Mouse (Mus musculus) stomach, adult 2 months (tissue): ENCODE measurements around the gene Ddb1. TPM values are rescaled to one million over a fixed set of nuclear protein-coding genes. Genes with fewer than 3 reads are reported as not detected.

Experiments used
- polyA plus RNA-seq: library from polyadenylated mRNA; depleted of rRNA; stranded (reverse); fragments of >200 nt; gene quantifications from 2 replicates; pipeline ENCODE4 v1.2.3, GENCODE M21; 2012; rRNA removed

Gene Ddb1
- 25.3 and 35.1 TPM in 2 replicates for polyA plus RNA-seq

GRCm38 (mm10) chr19:10605293-10605900, at the start of gene Ddb1, which contains the start of gene Tkfc:
Ddb1 (plus strand) TSS chr19:10605327.
Tkfc (minus strand) TSS chr19:10605654.

DNA sequence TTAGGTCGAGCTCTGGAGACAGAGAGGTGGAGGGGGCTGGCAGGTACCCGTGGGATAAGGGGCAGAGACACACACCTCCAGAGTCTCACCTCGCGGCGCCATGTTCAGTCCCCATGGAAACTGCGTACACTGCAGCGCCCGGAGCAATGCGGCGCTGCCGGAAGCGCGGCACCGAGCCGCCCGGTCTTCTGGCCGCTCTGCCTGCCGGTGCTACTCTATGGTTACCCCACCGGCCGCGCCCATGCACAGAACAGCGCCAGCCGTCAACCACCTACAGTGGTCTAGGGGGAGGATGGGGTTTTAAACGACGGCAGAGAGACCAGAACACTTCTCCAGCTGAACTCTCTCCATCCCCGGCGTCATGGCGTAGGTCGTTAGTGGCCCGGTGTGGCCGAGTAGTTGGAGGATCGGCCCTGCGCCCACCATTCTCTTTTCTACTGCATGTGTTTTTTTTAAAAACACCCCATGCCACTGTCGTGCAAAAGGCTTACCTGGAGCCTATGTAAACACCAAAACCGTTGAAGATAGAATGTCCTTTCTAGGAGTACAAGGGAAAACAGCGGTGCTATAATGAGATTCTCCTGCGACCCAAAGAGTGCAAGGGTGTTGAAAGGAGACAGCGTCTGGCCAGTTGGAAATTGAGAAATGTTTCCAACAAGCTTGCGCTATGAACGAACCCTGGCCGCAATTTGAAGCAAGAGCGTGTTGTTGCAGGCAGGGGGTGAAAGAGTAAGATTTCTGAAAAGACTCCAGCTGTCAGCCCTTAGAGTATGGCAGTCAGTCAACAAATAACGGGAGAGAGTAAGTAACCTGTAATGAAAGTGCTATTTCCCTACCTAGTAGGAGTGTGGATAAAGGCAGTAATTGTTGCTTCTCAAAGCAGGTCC, 49.3 kb upstream of the Ddb1 start, which contains the start of gene Tmem216:
TSS of gene Tmem216 (minus strand) at position 615 of the 887 bp plus-strand sequence.

GRCm38 (mm10) chr19:10576690-10577561, 28.2 kb upstream of the Ddb1 start, which contains the start of the genes Cyb561a3 and Tmem138:
Cyb561a3 (plus strand) TSS chr19:10577172.
Tmem138 (minus strand) TSS chr19:10577362.

GRCm38 (mm10) chr19:10634106-10634871, 29.2 kb downstream of the Ddb1 start, which contains the start of gene Vwce:
Vwce (plus strand) TSS chr19:10634213.

DNA sequence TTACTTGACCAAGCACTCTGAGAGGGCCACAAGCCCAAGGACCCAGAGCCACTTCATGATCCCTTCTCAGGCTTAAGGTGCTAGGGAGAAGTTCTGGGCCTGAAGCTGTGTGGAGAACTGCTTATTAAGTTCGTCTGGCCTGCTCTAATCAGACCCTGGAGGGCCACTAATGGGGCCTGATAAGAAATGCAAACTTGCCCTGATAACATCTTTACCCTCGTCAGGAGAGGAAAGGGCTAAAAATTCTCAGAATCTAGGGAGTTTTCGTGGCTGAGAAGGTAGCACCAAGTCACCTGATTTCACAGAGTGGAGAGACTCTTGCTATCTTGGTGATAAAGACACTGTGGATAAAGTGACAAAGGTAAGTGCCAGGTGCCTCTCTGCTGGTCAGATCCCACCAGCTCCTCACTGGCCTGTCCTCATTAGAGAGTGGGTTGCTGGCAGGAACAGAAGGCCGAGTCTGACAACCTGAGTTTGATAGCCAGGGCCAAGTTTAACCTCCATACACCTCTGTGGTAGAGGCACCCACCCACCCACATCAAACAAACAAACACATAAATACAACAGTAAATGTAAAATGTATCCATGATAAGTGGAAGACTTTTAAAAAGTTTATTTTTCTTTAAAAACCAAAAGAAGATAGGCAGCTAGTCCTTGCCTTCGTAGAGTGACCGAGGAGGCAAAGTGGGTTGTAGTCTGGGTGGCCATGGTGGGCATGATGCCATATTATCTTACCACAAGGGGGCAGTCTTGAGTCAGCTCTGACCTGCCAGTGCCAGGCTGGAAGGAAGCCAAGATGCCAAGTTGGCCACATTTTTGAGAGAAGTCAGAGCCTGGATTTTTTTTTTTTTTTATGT, 73.0 kb downstream of the Ddb1 start, which contains the start of gene Pga5:
TSS of gene Pga5 (minus strand) at position 157 of the 857 bp plus-strand sequence.

Other genes starting within 250 kb of the Ddb1 start
- gene Syt7, start 216.2 kb upstream of the Ddb1 start, polyA plus RNA-seq: 4.6 and 5.7 TPM in 2 replicates
- 10.3 and 15.4 TPM in 2 replicates for gene Lrrc10b, start 147.9 kb upstream of the Ddb1 start, polyA plus RNA-seq
- gene Ppp1r32, start 122.4 kb upstream of the Ddb1 start, polyA plus RNA-seq: 0.17 and 0.18 TPM in 2 replicates
- 8.9 and 10.5 TPM in 2 replicates for gene Cpsf7, start 80.1 kb upstream of the Ddb1 start, polyA plus RNA-seq
- gene Sdhaf2, start 79.2 kb upstream of the Ddb1 start, polyA plus RNA-seq: 3.5 and 3.6 TPM in 2 replicates
- gene Tmem216, start 49.1 kb upstream of the Ddb1 start, polyA plus RNA-seq: 4.7 and 5.8 TPM in 2 replicates
- 16.8 and 17.4 TPM in 2 replicates for gene Cyb561a3, start 28.2 kb upstream of the Ddb1 start, polyA plus RNA-seq
- 3.2 and 3.5 TPM in 2 replicates for gene Tmem138, start 28.0 kb upstream of the Ddb1 start, polyA plus RNA-seq
- 3.3 and 3.8 TPM in 2 replicates for gene Tkfc, start 327 bp downstream of the Ddb1 start, polyA plus RNA-seq
- 0.05 and 0.08 TPM in 2 replicates for gene Vwce, start 28.9 kb downstream of the Ddb1 start, polyA plus RNA-seq
- gene Pga5, start 72.7 kb downstream of the Ddb1 start, polyA plus RNA-seq: 87.4 and 147 TPM in 2 replicates
- gene Vps37c, start 83.4 kb downstream of the Ddb1 start, polyA plus RNA-seq: 21.5 and 23.0 TPM in 2 replicates
- 0.45 and 0.65 TPM in 2 replicates for gene Cd5, start 133.7 kb downstream of the Ddb1 start, polyA plus RNA-seq
- 0.11 and 0.15 TPM in 2 replicates for gene Cd6, start 224.7 kb downstream of the Ddb1 start, polyA plus RNA-seq
- gene Slc15a3, start 234.4 kb downstream of the Ddb1 start, polyA plus RNA-seq: 4.0 and 6.0 TPM in 2 replicates